Mouse (Mus musculus) neural tube, embryonic 13.5 days (tissue): ENCODE measurements around the gene Tsc22d4. TPM values are rescaled to one million over a fixed set of nuclear protein-coding genes. Genes with fewer than 3 reads are reported as not detected.
A peak's percentile ranks its signal among the peaks of the same experiment; 100 is the strongest.
"Not testable (repeated sequence)": the region's sequence is repeated elsewhere in the genome, so short reads cannot be mapped to it uniquely, and the experiment has no call there.

Source experiments
- ATAC-seq: fragments of 200-750 bp; cut with Nextera tagmentation; 2 replicates; pipeline ENCODE4 v1.8.0; 2017; ENCODE audit warnings: low read depth, mild to moderate bottlenecking, moderate TSS enrichment, moderate library complexity
- H3K27ac ChIP-seq: fragments of 300-500 bp; sonication (generic); replicated peaks from 2 replicates; pipeline ENCODE4 v1.5.1; 2015; ENCODE audit warnings: moderate library complexity, mild to moderate bottlenecking, inconsistent platforms
- H3K27me3 ChIP-seq: fragments of 300-500 bp; sonication (generic); 2 replicates; pipeline ENCODE4 v1.6.1; 2015; ENCODE audit warnings: mild to moderate bottlenecking, inconsistent platforms
- H3K36me3 ChIP-seq: fragments of 300-500 bp; sonication (generic); 2 replicates; pipeline ENCODE4 v1.6.1; 2015; ENCODE audit warnings: mild to moderate bottlenecking, inconsistent platforms
- H3K4me1 ChIP-seq: fragments of 300-500 bp; sonication (generic); replicated peaks from 2 replicates; pipeline ENCODE4 v1.6.1; 2015; ENCODE audit warnings: inconsistent platforms
- H3K4me2 ChIP-seq: fragments of 300-500 bp; sonication (generic); 2 replicates; pipeline ENCODE4 v1.6.1; 2015; ENCODE audit warnings: inconsistent platforms, mild to moderate bottlenecking, moderate library complexity
- H3K4me3 ChIP-seq: fragments of 300-500 bp; sonication (generic); 2 replicates; pipeline ENCODE4 v1.5.1; 2015; ENCODE audit warnings: mild to moderate bottlenecking, inconsistent platforms
- H3K9ac ChIP-seq: fragments of 300-500 bp; sonication (generic); 2 replicates; pipeline ENCODE4 v1.6.1; 2015; ENCODE audit warnings: moderate library complexity, mild to moderate bottlenecking, inconsistent platforms
- H3K9me3 ChIP-seq: fragments of 300-500 bp; sonication (generic); 2 replicates; pipeline ENCODE4 v1.6.1; 2016; ENCODE audit warnings: inconsistent platforms
- WGBS: fragments of 180-500 bp; shearing (Covaris S2); methylation state at CpG from one replicate; pipeline ENCODE4 v1.1.7; 2015; 5-methylcytosine and 5-hydroxymethylcytosine counted together
- polyA plus RNA-seq: library from polyadenylated mRNA; unstranded; fragments of >200 nt; fragmentation: Nextera tagmentation; extraction: Ambion mirVana; gene quantifications from 2 replicates; pipeline ENCODE4 v1.2.1, GENCODE M21; 2015

Gene Tsc22d4
- polyA plus RNA-seq, 1 experiment from 2014 or later = 86.9 TPM

DNA sequence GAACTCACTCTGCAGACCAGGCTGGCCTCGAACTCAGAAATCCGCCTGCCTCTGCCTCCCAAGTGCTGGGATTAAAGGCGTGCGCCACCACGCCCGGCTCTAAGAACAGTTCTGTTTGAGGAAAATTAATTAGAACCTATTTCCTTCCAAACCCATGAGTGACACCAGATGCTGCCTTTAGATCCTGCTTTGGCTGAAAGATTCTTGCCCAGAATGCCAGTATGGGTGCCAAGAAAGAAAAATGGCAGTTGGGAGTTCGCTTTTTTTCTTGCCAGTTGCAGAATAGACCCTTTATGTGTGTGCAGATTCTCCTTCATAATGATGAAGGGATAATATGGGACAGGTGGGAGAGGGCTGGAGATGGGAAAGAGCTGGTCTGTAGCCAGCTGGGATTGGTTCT is 1.3 kb upstream of the Tsc22d4 start:
- no peak for ATAC-seq
- H3K4me1 ChIP-seq = peaks cover 63% of the 10 kb centered on the region

DNA sequence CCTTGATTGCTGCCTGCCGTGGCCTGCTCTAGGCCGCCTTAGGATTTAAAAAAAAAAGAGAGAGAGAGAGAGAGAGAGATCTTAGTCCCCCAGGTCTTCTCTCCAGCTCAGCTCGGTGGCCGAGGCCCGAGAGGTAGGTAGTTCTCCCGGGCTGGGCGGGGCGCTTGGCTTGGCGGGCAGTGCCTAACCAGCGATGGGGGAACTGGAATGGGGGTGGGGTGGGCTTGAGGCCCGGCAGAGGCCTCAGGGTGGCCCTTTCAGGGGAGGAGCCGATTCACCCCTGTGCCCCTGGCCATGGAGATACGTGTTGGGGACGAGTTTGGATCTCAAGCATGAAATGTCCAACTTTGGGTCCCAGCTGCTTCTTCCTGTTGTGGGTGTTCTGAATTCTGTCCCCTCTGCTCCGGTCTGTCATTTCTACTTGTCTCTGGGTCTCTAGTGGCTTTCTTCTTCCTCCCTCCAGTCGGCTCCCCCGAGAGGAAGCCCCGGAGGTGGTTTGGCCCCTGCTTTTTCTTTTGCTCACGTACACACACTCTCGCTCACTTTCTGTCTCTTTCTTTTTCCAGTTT is 836 bp downstream of the Tsc22d4 start:
- Histone ChIP-seq H3K4me1 (peaks cover 52% of the 10 kb centered on the region), H3K27ac (peak overlapping the region; percentile 93), H3K27me3 (no peaks in the 10 kb centered on the region), H3K36me3 (peaks cover 5% of the 10 kb centered on the region), H3K9ac (peak overlapping the region; percentile 72), H3K4me2 (peak overlapping the region; percentile 99), H3K4me3 (peak overlapping the region; percentile 66), H3K9me3 (no peaks in the 10 kb centered on the region)
- ATAC-seq = peak; percentile 11; the same call in 1 of the 2 replicates
- 0% methylated on average over 19 of the region's 20 CpGs for WGBS

More for the DNA sequence above, 1.3 kb upstream of the Tsc22d4 start:
- Histone ChIP-seq H3K4me3 (no peak overlapping the region), H3K9ac (no peak overlapping the region), H3K27me3 (no peaks in the 10 kb centered on the region), H3K4me2 (no peak overlapping the region), H3K27ac (no peak overlapping the region), H3K36me3 (no peaks in the 10 kb centered on the region), H3K9me3 (no peaks in the 10 kb centered on the region)
- 90% methylated on average over 7 of the region's 7 CpGs for WGBS

DNA sequence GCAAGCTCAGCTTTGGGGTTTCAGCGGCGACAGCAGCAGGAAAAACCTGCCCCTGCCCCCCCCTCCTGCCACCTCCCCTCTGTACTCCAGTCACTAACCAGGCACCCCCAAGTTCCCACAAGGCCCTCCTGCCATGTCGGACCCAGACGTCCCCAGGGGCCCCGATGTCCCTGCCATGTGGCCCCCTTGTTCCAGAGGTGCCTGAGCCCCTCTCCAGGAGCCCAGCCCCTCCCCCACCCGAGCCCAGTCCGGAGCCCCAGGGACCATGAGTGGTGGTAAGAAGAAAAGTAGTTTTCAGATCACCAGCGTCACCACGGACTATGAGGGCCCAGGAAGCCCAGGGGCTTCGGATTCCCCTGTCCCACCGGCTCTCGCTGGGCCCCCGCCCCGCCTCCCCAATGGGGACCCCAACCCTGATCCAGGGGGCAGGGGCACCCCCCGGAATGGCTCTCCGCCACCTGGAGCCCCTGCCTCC is 1.4 kb downstream of the Tsc22d4 start:
- Histone ChIP-seq H3K9me3 (no peaks in the 10 kb centered on the region), H3K27ac (peak overlapping the region; percentile 93), H3K4me2 (peak overlapping the region; percentile 99), H3K27me3 (no peaks in the 10 kb centered on the region), H3K9ac (peak overlapping the region; percentile 72), H3K36me3 (peaks cover 10% of the 10 kb centered on the region), H3K4me3 (peak overlapping the region; percentile 66), H3K4me1 (peaks cover 47% of the 10 kb centered on the region)
- WGBS = 2% methylated on average over 16 of the region's 16 CpGs
- peak; percentile 6; the same call in 1 of the 2 replicates for ATAC-seq

DNA sequence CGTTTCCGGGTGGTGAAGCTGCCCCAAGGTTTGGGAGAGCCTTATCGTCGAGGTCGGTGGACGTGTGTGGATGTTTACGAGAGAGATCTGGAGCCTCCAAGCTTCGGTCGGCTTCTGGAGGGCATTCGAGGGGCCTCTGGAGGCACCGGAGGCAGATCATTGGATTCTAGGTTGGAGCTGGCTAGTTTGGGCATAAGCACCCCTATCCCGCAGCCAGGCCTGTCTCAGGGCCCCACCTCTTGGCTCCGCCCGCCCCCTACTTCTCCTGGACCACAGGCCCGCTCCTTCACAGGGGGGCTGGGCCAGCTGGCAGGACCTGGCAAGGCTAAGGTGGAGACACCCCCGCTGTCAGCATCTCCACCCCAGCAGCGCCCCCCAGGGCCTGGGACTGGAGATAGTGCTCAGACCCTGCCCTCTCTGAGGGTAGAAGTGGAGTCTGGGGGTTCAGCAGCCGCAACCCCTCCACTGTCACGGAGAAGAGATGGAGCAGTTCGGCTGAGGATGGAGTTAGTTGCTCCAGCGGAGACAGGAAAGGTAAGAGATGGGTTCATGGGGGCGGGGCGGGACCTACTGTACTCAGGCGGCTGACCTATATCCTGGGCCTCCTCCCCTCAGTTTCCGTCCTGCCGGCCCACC is 1.9 kb downstream of the Tsc22d4 start:
- 4% methylated on average over 26 of the region's 26 CpGs for WGBS
- peak overlapping the region; percentile 99 for H3K4me2 ChIP-seq
- H3K36me3 ChIP-seq = peaks cover 16% of the 10 kb centered on the region
- H3K27me3 ChIP-seq = no peaks in the 10 kb centered on the region
- peak overlapping the region; percentile 66 for H3K4me3 ChIP-seq
- peak; percentile 5; the same call in 1 of the 2 replicates for ATAC-seq
- peak overlapping the region; percentile 72 for H3K9ac ChIP-seq
- peak overlapping the region; percentile 93 for H3K27ac ChIP-seq
- H3K9me3 ChIP-seq = no peaks in the 10 kb centered on the region
- peaks cover 45% of the 10 kb centered on the region for H3K4me1 ChIP-seq

DNA sequence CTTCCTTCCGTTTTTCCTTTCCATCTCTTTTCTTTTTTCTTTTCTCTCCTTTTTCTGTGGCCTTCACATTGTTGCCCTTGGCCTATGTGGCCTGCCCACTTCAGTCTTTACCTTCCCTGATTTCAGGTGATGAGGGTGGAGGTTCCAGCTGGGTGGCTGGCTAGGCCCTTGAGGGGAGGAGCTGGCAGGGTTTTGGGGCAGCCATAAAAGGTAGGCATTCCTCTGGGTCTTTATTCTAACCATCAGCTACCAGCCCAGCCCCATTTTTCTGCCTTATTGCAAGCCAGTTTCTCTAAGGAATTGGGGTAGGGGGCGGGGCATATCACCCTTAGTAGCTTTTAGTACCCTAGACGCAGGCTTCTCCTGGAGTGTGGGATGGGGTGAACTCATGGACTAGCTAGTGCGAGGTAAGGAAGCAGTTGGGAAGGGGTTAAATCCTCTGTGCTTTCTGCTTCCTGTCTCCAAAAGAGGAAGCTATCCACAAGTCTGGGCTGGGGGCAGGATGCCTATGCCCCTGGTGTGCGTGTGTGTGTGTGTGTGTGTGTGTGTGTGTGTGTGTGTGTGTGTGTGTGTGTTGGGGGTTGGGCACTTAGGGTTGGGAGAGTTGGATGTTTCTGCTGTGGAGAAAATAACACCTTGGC is 2.7 kb downstream of the Tsc22d4 start:
- H3K27ac ChIP-seq = peak overlapping the region; percentile 93
- WGBS = 25% methylated on average over 5 of the region's 5 CpGs

DNA sequence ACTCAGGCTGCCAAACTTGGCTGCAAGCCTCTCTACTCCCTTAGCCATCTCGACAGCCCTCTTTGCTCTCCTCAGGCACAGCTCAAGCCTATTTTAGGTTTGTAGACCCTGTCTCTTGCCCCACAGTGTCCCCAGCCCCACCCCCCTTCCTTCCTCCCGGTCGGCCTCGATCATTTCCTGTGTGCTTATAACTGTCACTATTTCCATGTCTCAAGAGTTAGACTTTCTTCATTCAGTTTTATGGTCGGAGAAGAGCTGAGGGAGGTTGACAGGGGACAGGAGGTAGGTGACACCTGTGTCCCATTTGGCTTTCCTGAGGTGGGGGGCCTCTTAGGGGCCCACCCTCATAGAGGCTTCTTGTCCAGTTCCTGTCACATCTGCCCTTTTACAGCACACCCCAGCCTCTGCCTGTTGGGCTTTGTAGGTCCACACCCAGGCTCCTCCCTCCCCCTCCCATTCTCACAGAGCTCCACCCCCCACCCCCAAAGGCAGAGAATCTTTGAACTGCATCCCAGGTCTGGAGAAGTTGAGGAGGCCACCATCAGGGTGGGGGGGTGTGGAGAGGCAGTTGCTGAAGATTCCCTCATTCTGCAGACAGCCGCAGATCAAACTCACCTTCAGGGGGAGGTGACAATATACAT is 3.8 kb downstream of the Tsc22d4 start:
- peaks cover 45% of the 10 kb centered on the region for H3K4me1 ChIP-seq
- H3K9ac ChIP-seq = 0 out of 2 replicates have a peak overlapping the region, but pooled peaks have one; percentile 72
- no peaks in the 10 kb centered on the region for H3K9me3 ChIP-seq
- 0 out of 2 replicates have a peak overlapping the region, but pooled peaks have one; percentile 66 for H3K4me3 ChIP-seq
- H3K36me3 ChIP-seq = peaks cover 32% of the 10 kb centered on the region
- ATAC-seq = no peak
- peak overlapping the region; percentile 99 for H3K4me2 ChIP-seq
- no peaks in the 10 kb centered on the region for H3K27me3 ChIP-seq
- 0 out of 2 replicates have a peak overlapping the region, but pooled peaks have one; percentile 93 for H3K27ac ChIP-seq
- WGBS = 65% methylated on average over 6 of the region's 6 CpGs

More for the DNA sequence above, 2.7 kb downstream of the Tsc22d4 start:
- H3K9ac ChIP-seq = peak overlapping the region; percentile 72
- peaks cover 23% of the 10 kb centered on the region for H3K36me3 ChIP-seq
- H3K4me1 ChIP-seq = peaks cover 45% of the 10 kb centered on the region
- H3K27me3 ChIP-seq = no peaks in the 10 kb centered on the region
- H3K4me2 ChIP-seq = peak overlapping the region; percentile 99
- H3K9me3 ChIP-seq = no peaks in the 10 kb centered on the region
- H3K4me3 ChIP-seq = peak overlapping the region; percentile 66
- ATAC-seq = no peak

DNA sequence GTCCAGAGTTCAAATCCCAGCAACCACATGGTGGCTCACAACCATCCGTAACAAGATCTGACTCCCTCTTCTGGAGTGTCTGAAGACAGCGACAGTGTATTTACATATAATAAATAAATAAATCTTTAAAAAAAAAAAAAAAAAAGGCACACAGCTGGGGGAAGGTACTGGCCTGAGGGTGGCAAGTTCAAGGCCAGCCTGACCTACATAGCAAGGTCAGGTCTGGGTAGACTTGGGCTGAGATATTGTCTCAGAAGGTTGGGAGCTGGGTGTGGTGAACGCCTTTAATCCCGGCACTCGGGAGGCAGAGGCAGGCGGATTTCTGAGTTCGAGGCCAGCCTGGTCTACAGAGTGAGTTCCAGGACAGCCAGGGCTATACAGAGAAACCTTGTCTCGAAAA is 4.7 kb downstream of the Tsc22d4 start:
- not testable (repeated sequence) for H3K9ac ChIP-seq, H3K4me3 ChIP-seq, H3K27ac ChIP-seq, H3K4me2 ChIP-seq, ATAC-seq, H3K27me3 ChIP-seq, H3K9me3 ChIP-seq
- Histone ChIP-seq H3K4me1 (peaks cover 39% of the 10 kb centered on the region), H3K36me3 (peaks cover 32% of the 10 kb centered on the region)
- WGBS = 90% methylated on average over 8 of the region's 8 CpGs

DNA sequence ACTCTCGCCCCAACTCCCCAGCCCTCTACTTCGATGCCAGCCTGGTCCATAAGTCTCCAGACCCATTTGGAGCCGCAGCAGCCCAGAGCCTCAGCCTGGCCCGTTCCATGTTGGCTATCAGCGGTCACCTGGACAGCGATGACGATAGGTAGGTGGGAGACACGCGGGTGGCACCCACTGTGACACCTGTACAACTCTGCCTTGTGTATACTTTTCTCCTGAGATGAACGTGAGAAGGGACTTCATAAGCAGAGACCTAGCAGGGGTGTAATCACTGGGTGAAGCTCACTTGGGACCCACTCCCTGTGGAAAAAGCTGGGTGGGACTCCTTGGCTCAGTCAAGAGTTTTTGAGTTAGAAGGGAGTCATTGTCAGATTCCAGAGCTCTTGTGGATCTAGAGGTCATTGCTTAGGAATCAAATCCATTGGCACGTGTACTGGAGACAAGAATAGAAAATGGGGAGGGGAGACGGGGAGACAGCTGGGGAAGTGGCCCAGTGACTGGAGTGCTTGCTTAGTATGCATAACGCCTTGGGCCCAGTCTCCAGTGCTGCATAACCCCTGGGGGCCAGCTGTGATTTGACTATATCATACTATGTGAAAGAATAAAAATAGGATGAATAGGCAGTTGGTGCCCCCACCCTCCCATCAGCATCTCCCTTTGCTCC is 5.8 kb downstream of the Tsc22d4 start:
- Histone ChIP-seq H3K27ac (no peak overlapping the region), H3K4me1 (peaks cover 41% of the 10 kb centered on the region), H3K4me2 (no peak overlapping the region), H3K9ac (no peak overlapping the region), H3K27me3 (no peaks in the 10 kb centered on the region), H3K4me3 (no peak overlapping the region), H3K9me3 (no peaks in the 10 kb centered on the region), H3K36me3 (peaks cover 39% of the 10 kb centered on the region)
- ATAC-seq = no peak
- 95% methylated on average over 13 of the region's 13 CpGs for WGBS

DNA sequence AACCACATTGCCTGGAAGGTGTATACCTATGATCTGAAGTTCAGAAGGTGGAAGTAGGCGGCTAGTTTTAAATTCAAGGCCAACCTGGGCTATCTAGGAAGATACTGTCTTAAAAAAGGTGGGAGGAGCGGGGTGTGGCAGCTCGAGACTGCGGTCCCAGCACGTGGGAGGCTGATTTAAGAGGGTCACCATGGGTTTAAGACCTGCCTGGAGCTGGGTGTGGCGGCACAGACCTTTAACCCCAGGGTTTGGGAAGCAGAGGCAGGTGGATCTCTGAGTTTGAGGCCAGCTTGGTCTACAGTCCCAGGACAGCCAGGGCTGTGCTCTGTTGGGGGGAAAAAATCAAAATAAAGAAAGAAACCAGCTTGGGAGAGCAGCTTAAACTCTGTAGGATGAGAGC is 6.5 kb downstream of the Tsc22d4 start:
- no peaks in the 10 kb centered on the region for H3K27me3 ChIP-seq
- H3K27ac ChIP-seq = no peak overlapping the region
- H3K4me2 ChIP-seq = no peak overlapping the region
- H3K9me3 ChIP-seq = no peaks in the 10 kb centered on the region
- H3K4me3 ChIP-seq = no peak overlapping the region
- peaks cover 39% of the 10 kb centered on the region for H3K4me1 ChIP-seq
- peaks cover 39% of the 10 kb centered on the region for H3K36me3 ChIP-seq
- H3K9ac ChIP-seq = no peak overlapping the region
- WGBS = 90% methylated on average over 6 of the region's 6 CpGs
- ATAC-seq = no peak

DNA sequence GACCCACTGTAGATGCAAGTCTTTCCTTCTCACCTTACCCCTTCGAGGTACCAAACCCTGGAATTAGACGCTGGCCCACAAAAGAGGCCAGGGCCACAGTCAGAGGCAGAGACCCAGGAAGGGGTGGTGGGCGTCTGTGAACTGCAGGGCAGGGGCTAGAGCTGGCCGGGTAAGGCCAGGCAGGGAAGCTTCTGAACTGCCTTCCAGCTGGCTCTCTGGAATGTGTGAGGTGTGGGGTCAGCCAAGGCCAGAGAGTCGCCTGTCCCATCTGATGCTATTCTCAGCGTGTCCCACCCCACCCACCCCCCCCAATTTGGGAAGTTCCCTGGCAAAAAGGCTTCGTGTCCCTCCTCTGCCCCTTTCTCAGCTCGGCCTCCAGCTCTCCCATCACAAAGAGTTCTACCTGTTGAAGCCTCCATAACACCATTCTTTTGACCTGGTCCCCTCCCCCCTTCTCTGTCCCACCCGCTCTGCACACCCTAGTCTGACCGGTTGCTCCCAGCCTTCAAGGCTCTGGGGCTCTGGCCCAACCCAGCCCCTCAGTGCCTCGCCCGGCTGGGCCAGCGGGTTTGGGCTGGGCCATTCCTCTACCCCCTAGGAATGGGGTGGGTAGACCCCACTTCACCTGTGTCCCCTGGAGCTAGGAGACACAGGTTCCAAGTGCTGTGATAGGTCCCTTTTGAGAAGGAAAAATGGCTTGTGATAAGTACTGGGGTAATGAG is 7.7 kb downstream of the Tsc22d4 start:
- Histone ChIP-seq H3K9me3 (no peaks in the 10 kb centered on the region), H3K4me1 (peaks cover 39% of the 10 kb centered on the region), H3K27me3 (no peaks in the 10 kb centered on the region), H3K27ac (no peak overlapping the region), H3K36me3 (peaks cover 39% of the 10 kb centered on the region), H3K4me2 (no peak overlapping the region), H3K9ac (no peak overlapping the region), H3K4me3 (no peak overlapping the region)
- ATAC-seq = no peak
- 82% methylated on average over 13 of the region's 13 CpGs for WGBS

DNA sequence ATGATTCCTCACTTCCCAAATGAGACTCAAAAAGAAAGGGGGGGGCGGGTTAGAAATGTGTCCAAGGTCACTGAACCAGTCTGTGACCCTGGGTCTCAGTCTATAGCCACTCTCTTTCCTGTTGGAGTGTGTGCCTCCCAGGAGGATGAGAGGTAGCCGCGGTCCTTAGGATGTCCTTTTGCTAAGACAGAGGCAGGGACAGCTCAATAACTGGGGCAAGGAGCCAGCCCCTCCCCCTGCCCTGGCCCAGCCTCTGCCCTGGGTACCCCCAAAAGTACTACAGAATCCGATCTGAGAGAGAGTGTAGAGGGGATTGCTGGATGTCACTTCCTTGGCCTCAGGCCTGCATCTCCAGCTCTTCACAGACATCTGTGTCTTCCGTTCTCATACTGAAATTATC is 9.9 kb downstream of the Tsc22d4 start:
- Histone ChIP-seq H3K36me3 (peaks cover 46% of the 10 kb centered on the region), H3K9ac (no peak overlapping the region), H3K4me2 (no peak overlapping the region), H3K4me1 (peaks cover 40% of the 10 kb centered on the region), H3K27me3 (no peaks in the 10 kb centered on the region), H3K4me3 (no peak overlapping the region), H3K27ac (no peak overlapping the region), H3K9me3 (no peaks in the 10 kb centered on the region)
- ATAC-seq = no peak
- 85% methylated on average over 5 of the region's 5 CpGs for WGBS
